Mouse (Mus musculus) retina, postnatal 7 days (tissue): ENCODE data around the gene R3hdml.

Experiments
- DNase-seq: peaks from one replicate; pipeline ENCODE4 v3.0.0-alpha.2; 2012; ENCODE audit warnings: low read depth, low spot score

The R3hdml gene

DNA sequence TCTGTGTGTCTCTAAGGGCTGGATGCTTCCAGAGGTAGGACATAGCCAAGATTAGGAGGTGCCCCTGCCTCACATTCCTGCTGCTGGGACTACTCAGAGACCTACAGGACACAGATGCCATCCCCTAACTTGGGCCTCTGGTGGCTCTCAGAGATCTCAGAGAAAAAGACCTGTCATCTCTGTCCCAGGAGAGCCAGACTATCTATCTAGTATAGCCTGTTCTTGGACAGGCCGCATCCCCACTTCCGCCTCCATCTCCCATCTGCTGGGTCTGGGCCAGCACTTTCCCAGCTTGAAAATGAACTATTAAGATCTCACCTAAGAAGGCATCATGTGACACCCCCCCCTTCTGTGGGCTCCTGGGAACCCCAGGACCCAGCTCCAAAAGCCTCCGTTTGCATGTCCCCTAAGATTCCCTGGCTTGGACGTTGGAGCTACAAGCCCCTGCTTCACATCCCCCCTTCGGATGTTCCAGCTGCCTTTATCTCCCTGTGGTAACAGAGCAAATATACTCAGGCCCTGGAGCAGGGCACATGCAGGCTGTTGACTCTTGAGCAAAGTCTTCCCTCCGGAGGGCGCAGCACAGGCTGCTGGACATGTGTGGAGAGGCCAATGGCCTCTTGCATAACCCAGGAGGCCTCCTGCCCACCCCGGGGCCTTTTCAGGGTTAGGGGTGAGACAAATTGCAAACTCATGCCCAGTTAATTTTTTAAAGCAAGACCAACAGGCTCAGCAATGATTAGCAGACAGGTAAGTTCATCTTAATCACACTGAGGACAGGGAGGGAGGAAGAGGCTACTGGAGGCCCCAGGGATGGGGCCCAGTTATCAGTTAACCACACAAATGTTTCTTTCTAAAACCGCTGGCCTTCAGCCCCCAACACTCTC lies 48.4 kb downstream of the R3hdml start:
- DNase-seq = no peak

DNA sequence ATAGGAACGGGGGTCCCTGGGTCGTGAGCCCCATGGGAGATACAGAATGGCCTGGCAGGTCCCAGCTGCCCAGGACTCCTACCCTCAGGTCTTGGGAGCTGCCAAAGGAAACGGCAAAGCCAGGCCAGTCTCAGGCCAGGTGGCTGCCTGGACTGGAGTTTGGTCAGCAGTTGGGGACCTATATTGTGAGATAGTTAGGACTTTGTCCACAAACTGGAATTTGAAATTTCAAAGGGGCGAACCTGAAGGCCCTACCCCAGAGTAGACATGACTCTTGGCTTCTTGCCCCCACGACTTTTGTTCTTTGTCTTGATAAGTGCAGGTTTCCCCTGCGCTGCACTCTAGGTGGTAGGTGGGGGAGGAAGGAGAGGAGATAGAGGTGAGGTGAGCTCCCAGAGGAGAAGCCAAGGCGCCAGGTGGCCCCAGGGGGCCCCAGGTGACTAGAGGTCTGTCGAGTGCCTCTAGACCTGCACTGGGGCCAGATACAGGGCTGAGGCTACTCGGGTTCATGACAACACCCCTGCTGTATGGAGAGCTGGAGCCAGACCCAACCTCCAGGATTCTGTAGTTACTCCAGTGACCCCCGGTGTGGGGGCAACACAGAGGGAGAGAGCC lies 49.6 kb downstream of the R3hdml start:
- DNase-seq = no peak

DNA sequence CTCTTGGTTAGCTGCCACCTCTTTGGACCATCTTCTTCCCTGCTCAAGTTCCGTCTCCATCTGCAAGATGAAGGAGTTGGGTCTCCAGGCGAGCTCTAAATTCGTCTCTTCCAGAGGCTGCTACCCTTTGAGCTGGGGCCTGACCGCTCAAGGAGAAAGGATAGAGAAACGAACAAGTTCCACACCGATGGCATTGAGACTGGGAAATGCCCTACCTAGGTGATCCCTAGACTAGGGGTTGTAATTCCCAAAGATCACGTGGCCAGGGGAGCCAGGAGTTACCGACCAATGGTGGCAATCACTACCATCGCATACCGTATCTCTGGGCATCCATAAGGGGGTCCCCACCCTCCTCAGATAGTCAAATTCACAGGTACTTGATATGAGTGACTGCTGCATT lies 50.6 kb downstream of the R3hdml start:
- no peak for DNase-seq

GRCm38 (mm10) chr2:163546623-163547318 lies 54.7 kb downstream of the R3hdml start:
- no peak for DNase-seq

DNA sequence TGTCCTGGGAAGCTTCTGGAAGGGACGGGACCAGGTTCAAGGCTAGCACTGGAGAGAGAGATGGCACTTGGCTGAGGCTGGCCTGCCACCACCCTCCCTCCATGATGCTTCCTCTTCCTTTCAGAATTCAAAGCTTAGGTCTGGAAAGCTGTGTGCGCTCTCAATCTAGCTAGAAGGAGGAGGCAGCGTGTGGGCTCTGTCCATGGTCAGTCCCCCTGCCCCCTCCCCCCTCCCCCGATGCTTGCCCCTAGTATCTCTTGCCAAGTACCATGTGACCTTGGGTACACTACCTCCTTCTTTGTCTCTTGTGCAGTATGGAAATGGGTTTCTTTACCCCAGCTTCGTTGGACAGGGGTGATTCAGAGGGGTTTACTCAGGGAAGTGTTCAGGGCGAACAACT lies 56.7 kb downstream of the R3hdml start:
- no peak for DNase-seq

GRCm38 (mm10) chr2:163549786-163550185 lies 57.7 kb downstream of the R3hdml start:
- no peak for DNase-seq
